Mouse (Mus musculus) small intestine, adult 2 months (tissue): Measurements from ENCODE around the gene Fbln1. TPM values are rescaled to one million over a fixed set of nuclear protein-coding genes. Genes with fewer than 3 reads are reported as not detected.

Experiments
- H3K27ac ChIP-seq: fragments of 200-500 bp; 2 replicates; pipeline ENCODE4 v1.5.1; 2012; ENCODE audit warnings: low read depth, low read length, control low read depth, inconsistent platforms; ENCODE audit not compliant: insufficient read depth
- H3K27me3 ChIP-seq: fragments of 200-500 bp; 2 replicates; pipeline ENCODE4 v1.6.1; 2012; ENCODE audit warnings: mild to moderate bottlenecking, moderate library complexity, low read length, inconsistent platforms; ENCODE audit not compliant: control insufficient read depth, insufficient read depth
- H3K36me3 ChIP-seq: fragments of 200-500 bp; 2 replicates; pipeline ENCODE4 v1.6.1; 2012; ENCODE audit warnings: mild to moderate bottlenecking, low read length, control low read depth, inconsistent platforms; ENCODE audit not compliant: control insufficient read depth, insufficient read depth
- H3K4me1 ChIP-seq: fragments of 200-500 bp; 2 replicates; pipeline ENCODE4 v1.6.1; 2012; ENCODE audit warnings: low read length, inconsistent platforms, mixed read lengths; ENCODE audit not compliant: control insufficient read depth, insufficient read depth, insufficient read length
- H3K4me3 ChIP-seq: fragments of 200-500 bp; 2 replicates; pipeline ENCODE4 v1.5.1; 2012; ENCODE audit warnings: low read depth, mild to moderate bottlenecking, control low read depth, inconsistent platforms, low read length, moderate library complexity
- CTCF ChIP-seq: fragments of 200-500 bp; IDR thresholded peaks from 2 replicates; pipeline ENCODE4 v1.5.1; 2012; ENCODE audit warnings: low read depth, mild to moderate bottlenecking, control low read depth, inconsistent platforms, low read length, moderate library complexity, mixed read lengths; ENCODE audit not compliant: insufficient replicate concordance, insufficient read length; ENCODE audit errors: extremely low read depth
- POLR2A ChIP-seq: fragments of 200-500 bp; IDR thresholded peaks from 2 replicates; pipeline ENCODE4 v1.6.1; 2012; ENCODE audit warnings: low read depth, mild to moderate bottlenecking, control low read depth, inconsistent platforms, low read length, moderate library complexity
- WGBS: fragments of 180-500 bp; shearing (Covaris S2); methylation state at CpG from one replicate; pipeline ENCODE4 v1.1.7; 2018; 5-methylcytosine and 5-hydroxymethylcytosine counted together
- polyA plus RNA-seq: library from polyadenylated mRNA; depleted of rRNA; stranded (reverse); fragments of >200 nt; gene quantifications from 2 replicates; pipeline ENCODE4 v1.2.3, GENCODE M21; 2012

Fbln1 gene
- polyA plus RNA-seq, 1 experiment = 456 TPM

DNA sequence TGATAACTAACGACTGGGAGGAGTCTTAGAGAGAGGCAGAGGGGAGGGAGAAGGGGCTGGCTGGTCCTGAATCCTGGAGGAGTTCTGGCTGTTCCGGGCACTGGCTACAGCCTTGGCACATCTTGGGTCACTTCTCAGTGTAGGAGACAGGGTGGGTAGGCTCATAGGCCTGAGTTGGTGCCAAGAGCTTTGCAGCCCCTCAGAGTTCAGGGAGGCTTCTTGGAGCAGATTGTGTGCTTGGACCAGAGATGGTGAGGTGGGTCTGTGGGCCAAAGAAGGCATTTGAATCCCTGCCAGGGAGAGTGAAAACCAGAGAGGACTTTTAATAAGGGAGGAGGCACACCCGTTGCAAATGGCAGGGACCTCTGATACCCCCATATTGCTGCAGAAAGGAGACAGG lies 1.3 kb downstream of the Fbln1 start:
- Histone ChIP-seq H3K36me3 (peaks cover 1% of the 10 kb centered on the region; the same call in 1 of the 2 replicates), H3K4me3 (peak overlapping the region; percentile 55), H3K4me1 (peaks cover 26% of the 10 kb centered on the region), H3K27me3 (no peaks in the 10 kb centered on the region), H3K27ac (peak overlapping the region; percentile 71)
- WGBS = 16% methylated on average over 3 of the region's 3 CpGs
- TF ChIP-seq POLR2A (no peak), CTCF (no peak)

DNA sequence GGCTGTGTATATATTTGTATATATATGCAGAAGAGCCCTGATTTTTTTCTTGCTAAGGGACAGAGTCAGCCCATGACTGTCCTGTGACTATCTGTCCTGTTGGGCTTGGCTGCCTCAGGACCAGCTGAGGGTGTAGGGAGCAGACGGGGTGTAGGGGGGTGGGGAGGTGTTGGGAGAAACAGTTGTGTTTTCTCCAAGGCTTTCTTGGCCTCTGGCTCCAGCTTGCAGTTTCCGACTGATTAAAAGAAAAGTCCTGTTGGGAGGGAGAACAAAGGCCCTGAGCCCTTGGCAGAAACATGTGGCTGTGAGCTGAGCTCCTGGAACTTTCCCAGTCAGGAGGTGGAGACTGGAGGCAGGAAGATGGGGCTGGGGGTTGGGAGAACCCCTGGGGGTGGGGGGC lies 2.0 kb downstream of the Fbln1 start:
- H3K4me3 ChIP-seq = peak overlapping the region; percentile 55
- no peaks in the 10 kb centered on the region for H3K27me3 ChIP-seq
- WGBS = 19% methylated on average over 2 of the region's 2 CpGs
- H3K4me1 ChIP-seq = peaks cover 26% of the 10 kb centered on the region
- TF ChIP-seq POLR2A (no peak), CTCF (no peak)
- H3K36me3 ChIP-seq = peaks cover 1% of the 10 kb centered on the region; the same call in 1 of the 2 replicates
- H3K27ac ChIP-seq = peak overlapping the region; percentile 71

DNA sequence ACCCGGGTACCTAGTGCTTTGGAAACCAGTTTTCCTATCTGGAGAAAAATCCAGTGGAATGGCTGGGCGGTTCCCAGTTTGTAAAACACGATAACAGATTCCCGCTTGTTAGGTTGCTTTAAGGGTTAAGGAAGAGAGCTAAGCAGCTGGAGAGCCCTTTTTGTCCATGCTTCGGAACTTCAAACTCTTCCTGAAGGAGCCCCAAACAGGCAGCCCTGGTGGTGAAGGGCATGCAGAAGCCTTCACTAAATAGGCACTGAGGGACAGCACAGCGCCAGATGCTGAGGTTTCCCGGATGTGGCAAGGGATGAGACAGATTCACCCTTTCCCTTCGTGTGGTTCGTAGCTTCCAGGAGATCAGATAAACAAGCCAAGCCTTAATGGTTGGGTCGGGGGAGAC lies 2.6 kb downstream of the Fbln1 start:
- TF ChIP-seq CTCF (peak; percentile 11; the same call in 1 of the 2 replicates), POLR2A (no peak)
- 8% methylated on average over 10 of the region's 10 CpGs for WGBS
- Histone ChIP-seq H3K36me3 (peaks cover 1% of the 10 kb centered on the region; the same call in 1 of the 2 replicates), H3K4me3 (peak overlapping the region; percentile 55), H3K4me1 (peaks cover 26% of the 10 kb centered on the region), H3K27ac (peak overlapping the region; percentile 71), H3K27me3 (no peaks in the 10 kb centered on the region)

DNA sequence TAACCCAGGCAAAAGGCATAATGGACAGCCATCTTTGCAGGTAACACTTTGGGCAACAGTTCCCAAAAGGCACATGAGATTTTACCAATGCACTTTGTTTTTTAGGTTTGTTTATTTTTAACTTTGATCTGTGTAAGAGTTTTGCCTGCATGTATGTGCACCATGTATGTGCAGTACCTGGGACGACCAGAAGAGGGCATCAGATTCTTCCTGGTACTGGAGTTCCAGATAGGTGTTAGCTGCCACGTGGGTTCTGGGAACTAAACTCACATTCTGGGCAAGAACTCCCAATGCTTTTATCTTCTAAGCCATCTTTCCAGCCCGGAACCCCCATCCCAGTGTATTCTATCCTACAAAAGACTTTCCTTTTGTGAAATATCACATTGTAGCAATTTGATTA lies 3.6 kb downstream of the Fbln1 start:
- 87% methylated on average over 3 of the region's 3 CpGs for whole genome bisulfite sequencing
- Histone ChIP-seq H3K27ac (no peak overlapping the region), H3K27me3 (no peaks in the 10 kb centered on the region), H3K4me3 (no peak overlapping the region), H3K4me1 (peaks cover 26% of the 10 kb centered on the region), H3K36me3 (peaks cover 1% of the 10 kb centered on the region; the same call in 1 of the 2 replicates)
- TF ChIP-seq POLR2A = no peak
- TF ChIP-seq CTCF = no peak

DNA sequence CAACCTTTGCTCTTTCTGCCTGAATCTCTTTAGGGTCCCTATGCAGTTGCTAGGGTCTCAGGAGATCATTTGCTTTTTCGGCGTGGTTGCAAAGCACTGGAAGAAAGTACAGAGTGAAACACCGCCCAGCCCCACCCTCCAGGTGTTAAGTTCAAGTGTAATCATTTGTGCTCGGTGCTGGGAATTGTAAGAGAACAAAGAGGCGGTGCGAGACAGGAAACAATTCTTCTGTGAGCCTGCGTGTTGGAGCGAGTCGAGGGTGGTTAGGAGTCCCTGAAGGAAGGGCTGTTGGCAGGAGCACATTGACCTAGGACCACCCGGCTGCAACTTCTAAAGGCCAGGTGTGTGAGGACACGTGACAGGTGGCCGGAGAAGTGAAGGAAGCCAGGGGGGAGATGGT lies 4.9 kb downstream of the Fbln1 start:
- Histone ChIP-seq H3K4me3 (peak overlapping the region; percentile 40), H3K27ac (peak overlapping the region; percentile 56), H3K27me3 (no peaks in the 10 kb centered on the region), H3K36me3 (peaks cover 4% of the 10 kb centered on the region; the same call in 1 of the 2 replicates), H3K4me1 (peaks cover 26% of the 10 kb centered on the region)
- no peak for TF ChIP-seq CTCF
- TF ChIP-seq POLR2A = no peak
- WGBS = 25% methylated on average over 12 of the region's 12 CpGs

DNA sequence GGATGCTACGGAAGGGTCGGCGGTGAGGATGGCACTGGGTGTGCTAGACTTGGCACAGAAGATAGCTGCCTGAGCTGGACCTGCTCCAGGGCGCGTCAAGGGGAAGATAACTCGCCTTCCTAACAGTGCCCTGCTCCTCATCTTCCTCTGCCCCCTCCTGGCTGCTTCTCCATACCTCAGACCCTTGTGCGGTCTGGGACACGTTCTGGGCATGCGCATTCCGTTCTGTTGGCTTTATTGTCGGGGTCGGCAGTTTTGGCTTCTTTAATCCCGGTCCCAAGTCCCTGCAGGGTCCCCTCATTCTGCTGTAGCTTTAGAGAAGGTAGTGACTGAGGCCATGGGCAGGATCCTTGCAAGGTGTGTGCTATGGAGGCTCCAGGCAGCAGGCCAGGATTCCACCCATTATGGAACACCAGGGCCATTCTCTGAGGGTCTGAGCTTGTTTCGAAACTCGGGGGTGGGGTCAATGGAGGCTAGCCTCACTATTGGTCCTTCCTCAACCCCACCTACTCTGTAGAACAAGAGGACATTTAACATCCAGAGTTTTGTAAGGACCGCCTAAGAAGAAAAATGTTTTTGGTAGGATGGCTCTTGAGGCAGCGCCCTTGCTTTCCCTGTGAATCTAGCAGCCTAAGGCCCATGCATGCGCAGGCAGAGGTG lies 5.5 kb downstream of the Fbln1 start:
- Histone ChIP-seq H3K27me3 (no peaks in the 10 kb centered on the region), H3K27ac (peak overlapping the region; percentile 56), H3K4me3 (peak overlapping the region; percentile 40), H3K36me3 (peaks cover 4% of the 10 kb centered on the region; the same call in 1 of the 2 replicates), H3K4me1 (peaks cover 26% of the 10 kb centered on the region)
- WGBS = 56% methylated on average over 18 of the region's 18 CpGs
- TF ChIP-seq CTCF = no peak
- TF ChIP-seq POLR2A = no peak

DNA sequence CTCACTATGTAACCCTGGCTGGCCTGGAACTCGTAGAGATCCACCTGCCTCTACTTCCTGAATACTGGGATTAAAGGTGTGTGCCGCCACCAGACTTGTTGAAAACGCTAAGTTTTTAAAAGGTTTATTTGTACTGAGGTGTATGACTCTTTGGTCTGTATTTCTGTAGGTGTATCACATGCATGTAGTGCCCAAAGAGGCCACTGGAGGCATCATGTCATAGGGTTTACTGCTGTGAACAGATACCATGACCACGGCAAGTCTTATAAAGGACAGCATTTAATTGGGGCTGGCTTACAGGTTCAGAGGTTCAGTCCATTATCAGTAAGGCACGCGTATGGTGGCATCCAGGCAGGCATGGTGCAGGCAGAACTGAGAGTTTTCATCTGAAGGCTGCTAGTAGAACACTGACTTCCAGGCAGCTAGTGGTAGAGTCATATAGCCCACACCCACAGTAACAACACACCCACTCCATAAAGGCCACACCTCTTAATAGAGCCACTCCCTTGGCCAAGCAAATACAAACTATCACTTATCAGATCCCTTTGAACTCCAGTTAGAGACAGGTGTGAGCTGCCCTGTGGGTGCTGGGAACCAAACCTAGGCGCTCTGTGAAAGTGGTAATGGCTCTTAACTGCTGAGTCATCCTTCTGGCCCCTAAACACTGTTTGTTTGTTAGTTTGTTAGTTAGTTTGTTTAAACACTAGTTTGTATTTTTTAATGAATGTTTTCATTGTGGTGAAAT lies 10.5 kb downstream of the Fbln1 start:
- peaks cover 5% of the 10 kb centered on the region; the same call in 1 of the 2 replicates for H3K36me3 ChIP-seq
- no peaks in the 10 kb centered on the region for H3K27me3 ChIP-seq
- TF ChIP-seq CTCF (no peak), POLR2A (no peak)
- H3K4me3 ChIP-seq = no peak overlapping the region
- peak overlapping the region; percentile 42; the same call in 1 of the 2 replicates for H3K27ac ChIP-seq
- peaks cover 5% of the 10 kb centered on the region; the same call in 1 of the 2 replicates for H3K4me1 ChIP-seq
- WGBS = 84% methylated on average over 7 of the region's 7 CpGs
